Mouse (Mus musculus) neural tube, embryonic 11.5 days (tissue): ENCODE measurements at regions not wholly inside any gene's neighbourhood (a gene's known extent, or its start where the extent isn't known, plus 50 kb on each side); places are given as distances from the start of the nearest gene placed in this dataset.

Source experiments
- ATAC-seq: fragments of 200-750 bp; cut with Nextera tagmentation; 2 replicates; pipeline ENCODE4 v1.8.0; 2017; ENCODE audit warnings: moderate number of reproducible peaks, mild to moderate bottlenecking, moderate TSS enrichment, moderate library complexity; ENCODE audit not compliant: insufficient read depth, low FRiP score, low TSS enrichment
- DNase-seq: peaks from one replicate; pipeline ENCODE4 v3.0.0-alpha.2; 2015; ENCODE audit warnings: low spot score
- H3K27ac ChIP-seq: fragments of 300-500 bp; sonication (generic); 2 replicates; pipeline ENCODE4 v1.5.1; 2014; ENCODE audit warnings: low read depth, mild to moderate bottlenecking, low read length
- H3K27me3 ChIP-seq: fragments of 300-500 bp; sonication (generic); 2 replicates; pipeline ENCODE4 v1.6.1; 2014; ENCODE audit warnings: mild to moderate bottlenecking, low read length, mixed read lengths; ENCODE audit not compliant: control insufficient read depth, insufficient read depth
- H3K36me3 ChIP-seq: fragments of 300-500 bp; sonication (generic); 2 replicates; pipeline ENCODE4 v1.6.1; 2014; ENCODE audit warnings: mild to moderate bottlenecking, low read length, moderate library complexity, mixed read lengths; ENCODE audit not compliant: control insufficient read depth, insufficient read depth
- H3K4me1 ChIP-seq: fragments of 300-500 bp; sonication (generic); 2 replicates; pipeline ENCODE4 v1.6.1; 2014; ENCODE audit warnings: low read length, mixed read lengths; ENCODE audit not compliant: control insufficient read depth, insufficient read depth
- H3K4me2 ChIP-seq: fragments of 300-500 bp; sonication (generic); 2 replicates; pipeline ENCODE4 v1.6.1; 2014; ENCODE audit warnings: low read depth, mild to moderate bottlenecking, moderate library complexity
- H3K4me3 ChIP-seq: fragments of 300-500 bp; sonication (generic); 2 replicates; pipeline ENCODE4 v1.5.1; 2014; ENCODE audit warnings: low read depth, low read length
- H3K9ac ChIP-seq: fragments of 300-500 bp; sonication (generic); 2 replicates; pipeline ENCODE4 v1.6.1; 2014; ENCODE audit warnings: mild to moderate bottlenecking, low read length
- H3K9me3 ChIP-seq: fragments of 300-500 bp; sonication (generic); 2 replicates; pipeline ENCODE4 v1.6.1; 2016; ENCODE audit warnings: low read length; ENCODE audit not compliant: control insufficient read depth
- whole genome bisulfite sequencing: fragments of 180-500 bp; shearing (Covaris S2); extraction: QIAGEN DNeasy Blood & Tissue Kit; methylation state at CpG from one replicate; pipeline ENCODE4 v1.1.7; 2014; 5-methylcytosine and 5-hydroxymethylcytosine counted together

DNA sequence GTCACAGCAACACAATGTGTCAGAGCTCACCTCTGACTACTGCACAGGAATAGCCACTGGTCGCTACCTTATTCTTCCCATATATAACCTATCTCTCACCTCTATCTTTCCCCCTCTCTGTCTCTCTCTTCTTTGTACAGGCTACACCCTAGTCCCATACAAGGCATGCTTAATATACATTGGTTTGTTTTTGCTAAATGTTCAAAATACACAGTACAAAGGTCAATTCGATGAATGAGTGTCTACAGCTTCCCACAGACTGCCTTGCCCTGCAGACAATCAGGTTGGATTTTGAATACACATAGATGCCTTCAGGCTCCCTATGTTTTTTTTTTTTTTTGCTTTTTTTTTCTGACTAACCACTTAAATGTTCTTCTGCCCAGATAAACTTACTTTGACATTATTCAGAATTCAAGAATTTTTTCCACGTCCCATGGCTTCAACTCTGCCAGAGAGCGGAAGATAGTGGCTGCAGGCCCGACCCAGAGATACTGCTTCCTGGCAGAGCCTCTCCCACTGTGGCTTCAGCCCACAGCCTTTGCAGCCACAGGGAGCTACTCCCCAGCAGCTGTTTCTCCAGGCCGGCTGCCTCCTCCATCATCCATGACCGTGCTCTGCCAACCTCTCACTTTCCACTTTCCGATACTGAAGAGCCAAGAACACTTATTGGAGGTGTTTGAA is 161.6 kb downstream of the Thbs2 start:
- H3K4me1 ChIP-seq, result no peaks in the 10 kb centered on the region
- no peak overlapping the region for H3K27ac ChIP-seq
- DNase-seq (no peak), ATAC-seq (no peak)
- H3K36me3 ChIP-seq, result no peaks in the 10 kb centered on the region
- no peaks in the 10 kb centered on the region for H3K27me3 ChIP-seq
- H3K9ac ChIP-seq, result no peak overlapping the region
- no peak overlapping the region for H3K4me2 ChIP-seq
- WGBS, result 84% methylated on average over 8 of the region's 8 CpGs
- H3K4me3 ChIP-seq, result no peak overlapping the region
- H3K9me3 ChIP-seq, result no peaks in the 10 kb centered on the region

DNA sequence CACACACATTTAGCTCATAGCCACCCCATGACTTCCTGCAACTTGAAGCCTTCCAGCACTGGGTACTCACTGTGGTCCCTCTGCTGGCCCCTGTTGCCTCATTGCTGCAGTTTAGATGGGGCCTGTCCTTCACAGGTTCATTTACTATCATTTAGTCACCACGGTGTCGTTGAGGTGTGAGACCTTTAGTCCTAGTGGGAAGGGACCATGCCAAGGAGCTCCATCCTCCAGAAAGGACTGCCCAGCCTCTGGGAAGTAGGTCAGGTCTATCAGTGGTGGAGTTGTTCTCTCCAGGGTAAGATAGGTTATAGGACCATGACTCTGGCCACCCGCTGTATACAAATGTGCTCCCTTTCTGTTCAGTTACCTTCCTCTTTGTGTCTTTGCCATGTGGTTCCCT is 162.2 kb downstream of the Thbs2 start:
- Histone ChIP-seq H3K4me3 (no peak overlapping the region), H3K4me2 (no peak overlapping the region), H3K27ac (no peak overlapping the region), H3K27me3 (no peaks in the 10 kb centered on the region), H3K9ac (no peak overlapping the region), H3K4me1 (no peaks in the 10 kb centered on the region), H3K36me3 (no peaks in the 10 kb centered on the region), H3K9me3 (no peaks in the 10 kb centered on the region)
- WGBS, result 85% methylated on average over 3 of the region's 3 CpGs
- ATAC-seq (no peak), DNase-seq (no peak)

DNA sequence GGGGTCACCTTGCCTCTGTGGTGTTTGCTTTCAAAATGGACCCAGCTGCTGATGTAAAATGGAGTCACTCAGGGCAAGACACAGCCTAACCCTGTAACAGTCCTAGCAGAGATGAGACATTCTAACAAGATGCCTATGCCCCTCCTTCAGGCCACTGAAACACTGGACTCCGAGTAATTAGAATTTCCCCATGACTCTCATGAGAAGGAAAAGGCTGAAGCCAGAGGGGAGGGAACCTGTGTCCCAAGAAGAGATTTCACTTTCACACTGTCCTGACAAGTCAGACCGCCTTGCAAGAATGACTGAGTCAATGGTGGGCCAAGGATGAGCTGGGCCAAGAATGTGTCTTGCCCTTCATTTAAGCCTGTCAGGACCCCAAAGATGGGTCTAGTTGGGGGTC is 166.3 kb downstream of the Thbs2 start:
- Histone ChIP-seq H3K4me2 (no peak overlapping the region), H3K36me3 (no peaks in the 10 kb centered on the region), H3K4me3 (no peak overlapping the region), H3K9me3 (no peaks in the 10 kb centered on the region), H3K27ac (no peak overlapping the region), H3K4me1 (no peaks in the 10 kb centered on the region), H3K27me3 (no peaks in the 10 kb centered on the region), H3K9ac (no peak overlapping the region)
- ATAC-seq, result no peak
- DNase-seq, result no peak
- WGBS, result 94% methylated on average over 2 of the region's 2 CpGs

DNA sequence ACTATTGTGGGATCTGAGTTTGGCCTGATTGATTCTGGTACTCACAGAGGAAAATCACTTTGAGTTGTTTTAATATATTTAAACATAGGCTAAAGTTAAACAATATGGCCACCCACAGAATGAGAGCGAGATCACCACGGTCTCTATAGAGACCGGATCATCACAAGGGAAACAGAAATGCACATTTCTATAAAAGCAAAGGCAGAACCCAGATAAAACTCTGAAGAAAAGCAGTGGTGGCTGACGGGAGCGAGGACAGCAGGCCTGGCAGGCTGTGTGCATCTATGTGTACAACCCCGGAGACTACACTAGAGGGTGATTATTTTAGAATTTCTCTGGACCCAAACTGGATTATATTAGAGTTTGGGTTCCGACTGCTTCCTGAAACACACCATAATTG is 168.8 kb downstream of the Thbs2 start:
- Histone ChIP-seq H3K4me2 (no peak overlapping the region), H3K4me3 (no peak overlapping the region), H3K9me3 (no peaks in the 10 kb centered on the region), H3K4me1 (no peaks in the 10 kb centered on the region), H3K27me3 (no peaks in the 10 kb centered on the region), H3K27ac (no peak overlapping the region), H3K9ac (no peak overlapping the region), H3K36me3 (no peaks in the 10 kb centered on the region)
- ATAC-seq (no peak), DNase-seq (no peak)
- WGBS, result 92% methylated on average over 7 of the region's 7 CpGs

GRCm38 (mm10) chr17:14524426-14525236 is 169.4 kb downstream of the Thbs2 start:
- Histone ChIP-seq H3K36me3 (no peaks in the 10 kb centered on the region), H3K4me3 (no peak overlapping the region), H3K9ac (no peak overlapping the region), H3K4me1 (no peaks in the 10 kb centered on the region), H3K4me2 (no peak overlapping the region), H3K27ac (no peak overlapping the region), H3K9me3 (no peaks in the 10 kb centered on the region), H3K27me3 (no peaks in the 10 kb centered on the region)
- 55% methylated on average over 13 of the region's 13 CpGs for WGBS
- 0 out of 2 replicates have a peak, but pooled peaks have one; percentile 32 for ATAC-seq
- DNase-seq, result peak; percentile 74

- DNase-seq, result no peak
- 76% methylated on average over 2 of the region's 2 CpGs for WGBS
These were observed 172.0 kb downstream of the Thbs2 start for GRCm38 (mm10) chr17:14522011-14522410.

GRCm38 (mm10) chr17:14520565-14520964 is 173.5 kb downstream of the Thbs2 start:
- no peak overlapping the region for H3K4me3 ChIP-seq
- H3K4me2 ChIP-seq, result no peak overlapping the region
- 0 out of 2 replicates have a peak, but pooled peaks have one; percentile 1 for ATAC-seq
- no peaks in the 10 kb centered on the region for H3K27me3 ChIP-seq
- peak; percentile 81 for DNase-seq
- no peaks in the 10 kb centered on the region for H3K9me3 ChIP-seq
- H3K4me1 ChIP-seq, result peaks cover 5% of the 10 kb centered on the region; the same call in 1 of the 2 replicates
- no peaks in the 10 kb centered on the region for H3K36me3 ChIP-seq
- WGBS, result 19% methylated on average over 5 of the region's 5 CpGs
- no peak overlapping the region for H3K9ac ChIP-seq
- H3K27ac ChIP-seq, result no peak overlapping the region

More at GRCm38 (mm10) chr17:14522011-14522410, 172.0 kb downstream of the Thbs2 start:
- Histone ChIP-seq H3K4me2 (no peak overlapping the region), H3K27me3 (no peaks in the 10 kb centered on the region), H3K9ac (no peak overlapping the region), H3K4me3 (no peak overlapping the region), H3K9me3 (no peaks in the 10 kb centered on the region), H3K4me1 (0 out of 2 replicates have a peak, but pooled peaks cover 5% of the 10 kb centered on the region), H3K36me3 (no peaks in the 10 kb centered on the region), H3K27ac (no peak overlapping the region)
- no peak for ATAC-seq

DNA sequence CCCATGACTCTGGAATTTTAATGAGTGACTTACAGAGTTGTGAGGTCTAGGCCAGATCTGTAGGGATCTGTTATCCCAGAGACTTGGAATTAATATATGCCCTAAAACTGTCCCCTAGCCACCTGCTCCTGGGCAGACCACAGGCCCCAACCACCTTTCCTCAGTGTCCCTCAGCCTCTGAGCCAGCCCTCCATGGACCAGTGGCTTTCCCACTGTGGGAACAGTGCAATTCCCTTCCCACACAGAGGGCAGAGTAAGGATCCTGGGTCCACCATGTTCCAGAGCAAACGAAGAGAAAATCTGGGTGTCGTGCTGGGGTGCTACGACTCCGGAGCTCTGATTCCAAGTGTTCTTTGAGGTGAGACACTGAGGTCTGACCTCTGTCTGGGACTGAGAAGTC is 174.7 kb downstream of the Thbs2 start:
- no peaks in the 10 kb centered on the region for H3K9me3 ChIP-seq
- H3K27me3 ChIP-seq, result no peaks in the 10 kb centered on the region
- no peak for ATAC-seq
- no peak for DNase-seq
- H3K27ac ChIP-seq, result no peak overlapping the region
- no peak overlapping the region for H3K4me3 ChIP-seq
- no peaks in the 10 kb centered on the region for H3K36me3 ChIP-seq
- H3K4me1 ChIP-seq, result peaks cover 5% of the 10 kb centered on the region; the same call in 1 of the 2 replicates
- no peak overlapping the region for H3K9ac ChIP-seq
- no peak overlapping the region for H3K4me2 ChIP-seq
- 93% methylated on average over 4 of the region's 4 CpGs for WGBS

GRCm38 (mm10) chr17:14518216-14518615 is 175.8 kb downstream of the Thbs2 start:
- H3K27ac ChIP-seq, result no peak overlapping the region
- 80% methylated on average over 12 of the region's 12 CpGs for WGBS
- H3K4me1 ChIP-seq, result peaks cover 5% of the 10 kb centered on the region; the same call in 1 of the 2 replicates
- no peak for ATAC-seq
- no peak overlapping the region for H3K4me3 ChIP-seq
- H3K9me3 ChIP-seq, result no peaks in the 10 kb centered on the region
- no peak for DNase-seq
- no peaks in the 10 kb centered on the region for H3K27me3 ChIP-seq
- H3K4me2 ChIP-seq, result no peak overlapping the region
- H3K36me3 ChIP-seq, result no peaks in the 10 kb centered on the region
- no peak overlapping the region for H3K9ac ChIP-seq
